23 mouse cellular contexts compared by ENCODE assay signal in genomic region chr4:141178500-141178899, GRCm38 (mm10). TPM values are rescaled to one million over a fixed set of nuclear protein-coding genes. Genes with fewer than 3 reads are reported as not detected.
DNase-seq lines count a peak whose midpoint lies in the region; ATAC-seq and TF ChIP-seq lines count a peak whose summit lies in the region.
"Had no signal": no experiment of that assay in that cellular context is flagged by ENCODE, and none has a peak within 500 bp of the region (broad histone marks: within the 10 kb centered on the region; RNA-seq: fewer than 3 reads in every experiment).

No protein-coding gene starts in this region.

- WGBS in hindbrain, embryonic 13.5 days = 62% methylated on average over 4 of the region's 4 CpGs
- 58% methylated on average over 4 of the region's 4 CpGs for WGBS in hindbrain, embryonic 16.5 days
- WGBS in midbrain, embryonic 13.5 days = 70% methylated on average over 4 of the region's 4 CpGs
- whole genome bisulfite sequencing in midbrain, embryonic 16.5 days = 68% methylated on average over 4 of the region's 4 CpGs
- WGBS in midbrain, postnatal 0 days = 56% methylated on average over 4 of the region's 4 CpGs
- WGBS in heart, embryonic 11.5 days (ENCODE audit: insufficient replicate concordance) = 89% methylated on average over 4 of the region's 4 CpGs
- 87% methylated on average over 4 of the region's 4 CpGs for WGBS in kidney, embryonic 14.5 days

- peak; percentile 79 for DNase-seq in Muller cell, postnatal 12 days (ENCODE audit: inconsistent ontology term)
- no peak for DNase-seq in midbrain, postnatal 0 days (ENCODE audit: low spot score)
- DNase-seq: adrenal gland, adult 8-10 months; cerebellum, adult 2 months; cerebellum, postnatal 25 days; gastrocnemius, postnatal 36 days; heart, postnatal 4 days; kidney, adult 8-10 months; kidney, postnatal 14 days; right cerebral cortex, postnatal 14 days; spleen, adult 18-20 months; thymus, postnatal 14 days had no signal

- H3K9ac ChIP-seq in hindbrain, embryonic 13.5 days = 0 out of 2 replicates have a peak overlapping the region, but pooled peaks have one; percentile 9
- no peak overlapping the region for H3K9ac ChIP-seq in hindbrain, embryonic 16.5 days (ENCODE audit: low read depth, low read length)
- H3K9ac ChIP-seq in midbrain, embryonic 13.5 days (replicated peaks) = no peak overlapping the region
- no peak overlapping the region for H3K9ac ChIP-seq in midbrain, embryonic 16.5 days (ENCODE audit: low read depth, low read length)
- H3K9ac ChIP-seq in midbrain, postnatal 0 days (replicated peaks; ENCODE audit: low read length, poor library complexity, severe bottlenecking) = no peak overlapping the region
- H3K9ac ChIP-seq in heart, embryonic 11.5 days (ENCODE audit: low read depth, low read length) = no peak overlapping the region
- no peak overlapping the region for H3K9ac ChIP-seq in kidney, embryonic 14.5 days (ENCODE audit: low read depth, low read length)
- H3K9ac ChIP-seq: embryonic facial prominence, embryonic 12.5 days; hindbrain, embryonic 15.5 days; intestine, embryonic 15.5 days had no signal

- no peaks in the 10 kb centered on the region for H3K9me3 ChIP-seq in hindbrain, embryonic 13.5 days
- H3K9me3 ChIP-seq in hindbrain, embryonic 16.5 days (ENCODE audit: control insufficient read depth, low read length) = no peaks in the 10 kb centered on the region
- H3K9me3 ChIP-seq in midbrain, embryonic 13.5 days = no peaks in the 10 kb centered on the region
- H3K9me3 ChIP-seq in midbrain, embryonic 16.5 days (replicated peaks; ENCODE audit: control insufficient read depth, low read length, poor library complexity, severe bottlenecking) = no peaks in the 10 kb centered on the region
- no peaks in the 10 kb centered on the region for H3K9me3 ChIP-seq in midbrain, postnatal 0 days (ENCODE audit: low read length)
- H3K9me3 ChIP-seq in heart, embryonic 11.5 days (replicated peaks; ENCODE audit: control insufficient read depth, low read length) = no peaks in the 10 kb centered on the region
- no peaks in the 10 kb centered on the region for H3K9me3 ChIP-seq in kidney, embryonic 14.5 days (ENCODE audit: control insufficient read depth, low read length)
- H3K9me3 ChIP-seq: embryonic facial prominence, embryonic 12.5 days; hindbrain, embryonic 15.5 days; intestine, embryonic 15.5 days; neural tube, embryonic 12.5 days had no signal

- peak overlapping the region; percentile 12; the same call in 1 of the 2 replicates for H3K27ac ChIP-seq in hindbrain, embryonic 13.5 days
- H3K27ac ChIP-seq in hindbrain, embryonic 16.5 days (ENCODE audit: low read depth, low read length) = no peak overlapping the region
- peak overlapping the region; percentile 44; the same call in 1 of the 2 replicates for H3K27ac ChIP-seq in midbrain, embryonic 13.5 days
- H3K27ac ChIP-seq in midbrain, embryonic 16.5 days (ENCODE audit: low read length) = no peak overlapping the region
- peak overlapping the region; percentile 44; the same call in 1 of the 2 replicates for H3K27ac ChIP-seq in midbrain, postnatal 0 days (ENCODE audit: low read depth, low read length)
- no peak overlapping the region for H3K27ac ChIP-seq in heart, embryonic 11.5 days (ENCODE audit: low read depth, low read length)
- H3K27ac ChIP-seq in kidney, embryonic 14.5 days (ENCODE audit: low read depth, low read length) = no peak overlapping the region
- H3K27ac ChIP-seq: intestine, embryonic 15.5 days; neural tube, embryonic 12.5 days had no signal

- H3K36me3 ChIP-seq in hindbrain, embryonic 13.5 days = peaks cover 57% of the 10 kb centered on the region
- H3K36me3 ChIP-seq in hindbrain, embryonic 16.5 days (ENCODE audit: control insufficient read depth, insufficient read depth, low read length) = peaks cover 5% of the 10 kb centered on the region
- H3K36me3 ChIP-seq in midbrain, embryonic 13.5 days = peaks cover 59% of the 10 kb centered on the region
- peaks cover 7% of the 10 kb centered on the region; the same call in 1 of the 2 replicates for H3K36me3 ChIP-seq in midbrain, embryonic 16.5 days (ENCODE audit: control insufficient read depth, insufficient read depth, low read length)
- peaks cover 18% of the 10 kb centered on the region for H3K36me3 ChIP-seq in midbrain, postnatal 0 days (ENCODE audit: insufficient read depth, low read length)
- peaks cover 7% of the 10 kb centered on the region for H3K36me3 ChIP-seq in heart, embryonic 11.5 days (ENCODE audit: control insufficient read depth, insufficient read depth, low read length)
- peaks cover 47% of the 10 kb centered on the region for H3K36me3 ChIP-seq in kidney, embryonic 14.5 days (ENCODE audit: control insufficient read depth, insufficient read depth, low read length)

- H3K4me2 ChIP-seq in hindbrain, embryonic 13.5 days = no peak overlapping the region
- H3K4me2 ChIP-seq in hindbrain, embryonic 16.5 days (ENCODE audit: low read length) = no peak overlapping the region
- H3K4me2 ChIP-seq in midbrain, embryonic 13.5 days (replicated peaks) = no peak overlapping the region
- no peak overlapping the region for H3K4me2 ChIP-seq in midbrain, embryonic 16.5 days (ENCODE audit: low read length)
- H3K4me2 ChIP-seq in midbrain, postnatal 0 days (ENCODE audit: low read depth, low read length, poor library complexity, severe bottlenecking) = no peak overlapping the region
- no peak overlapping the region for H3K4me2 ChIP-seq in heart, embryonic 11.5 days
- H3K4me2 ChIP-seq in kidney, embryonic 14.5 days (replicated peaks; ENCODE audit: low read depth, low read length) = no peak overlapping the region
- H3K4me2 ChIP-seq: embryonic facial prominence, embryonic 12.5 days; hindbrain, embryonic 15.5 days; intestine, embryonic 15.5 days; neural tube, embryonic 12.5 days had no signal

- peaks cover 22% of the 10 kb centered on the region for H3K4me1 ChIP-seq in hindbrain, embryonic 13.5 days (replicated peaks)
- H3K4me1 ChIP-seq in hindbrain, embryonic 16.5 days (ENCODE audit: control insufficient read depth, insufficient read depth, low read depth, low read length) = no peaks in the 10 kb centered on the region; the same call in 1 of the 2 replicates
- peaks cover 15% of the 10 kb centered on the region for H3K4me1 ChIP-seq in midbrain, embryonic 13.5 days (replicated peaks)
- peaks cover 4% of the 10 kb centered on the region; the same call in 1 of the 2 replicates for H3K4me1 ChIP-seq in midbrain, embryonic 16.5 days (ENCODE audit: control insufficient read depth, insufficient read depth, low read length)
- no peaks in the 10 kb centered on the region for H3K4me1 ChIP-seq in midbrain, postnatal 0 days (ENCODE audit: insufficient read depth, low read length)
- H3K4me1 ChIP-seq in heart, embryonic 11.5 days (ENCODE audit: control insufficient read depth, insufficient read depth, low read length) = peaks cover 16% of the 10 kb centered on the region; the same call in 1 of the 2 replicates
- H3K4me1 ChIP-seq in kidney, embryonic 14.5 days (ENCODE audit: control insufficient read depth, insufficient read depth, low read length) = no peaks in the 10 kb centered on the region
- H3K4me1 ChIP-seq: embryonic facial prominence, embryonic 12.5 days; intestine, embryonic 15.5 days had no signal

- no peak for TF ChIP-seq CTCF in midbrain, postnatal 0 days (IDR thresholded peaks at IDR 0.05)

- no peaks in the 10 kb centered on the region for H3K27me3 ChIP-seq in hindbrain, embryonic 13.5 days
- H3K27me3 ChIP-seq in hindbrain, embryonic 16.5 days (replicated peaks; ENCODE audit: control insufficient read depth, insufficient read depth, low read length) = no peaks in the 10 kb centered on the region
- H3K27me3 ChIP-seq in midbrain, embryonic 13.5 days = no peaks in the 10 kb centered on the region
- H3K27me3 ChIP-seq in midbrain, embryonic 16.5 days (ENCODE audit: control insufficient read depth, insufficient read depth, low read depth, low read length) = no peaks in the 10 kb centered on the region
- no peaks in the 10 kb centered on the region for H3K27me3 ChIP-seq in midbrain, postnatal 0 days (ENCODE audit: insufficient read depth, low read length)
- H3K27me3 ChIP-seq in heart, embryonic 11.5 days (ENCODE audit: control insufficient read depth, insufficient read depth, low read length) = no peaks in the 10 kb centered on the region
- H3K27me3 ChIP-seq in kidney, embryonic 14.5 days (ENCODE audit: control insufficient read depth, insufficient read depth, low read length) = no peaks in the 10 kb centered on the region
- H3K27me3 ChIP-seq: embryonic facial prominence, embryonic 12.5 days; hindbrain, embryonic 15.5 days; intestine, embryonic 15.5 days; neural tube, embryonic 12.5 days had no signal

- no peak overlapping the region for H3K4me3 ChIP-seq in hindbrain, embryonic 13.5 days
- H3K4me3 ChIP-seq in hindbrain, embryonic 16.5 days (ENCODE audit: low read length) = no peak overlapping the region
- H3K4me3 ChIP-seq in midbrain, embryonic 13.5 days (replicated peaks) = no peak overlapping the region
- H3K4me3 ChIP-seq in midbrain, embryonic 16.5 days (ENCODE audit: low read depth, low read length) = no peak overlapping the region
- no peak overlapping the region for H3K4me3 ChIP-seq in midbrain, postnatal 0 days (ENCODE audit: low read depth, low read length)
- no peak overlapping the region for H3K4me3 ChIP-seq in heart, embryonic 11.5 days (ENCODE audit: low read depth, low read length)
- no peak overlapping the region for H3K4me3 ChIP-seq in kidney, embryonic 14.5 days (ENCODE audit: low read length)
- H3K4me3 ChIP-seq: embryonic facial prominence, embryonic 12.5 days; hindbrain, embryonic 15.5 days; intestine, embryonic 15.5 days; neural tube, embryonic 12.5 days had no signal

- no peak for ATAC-seq in hindbrain, embryonic 13.5 days (ENCODE audit: low FRiP score)
- no peak for ATAC-seq in hindbrain, embryonic 16.5 days
- no peak for ATAC-seq in midbrain, embryonic 13.5 days
- no peak for ATAC-seq in midbrain, embryonic 16.5 days
- ATAC-seq in midbrain, postnatal 0 days (ENCODE audit: low FRiP score) = no peak
- ATAC-seq in heart, embryonic 11.5 days (replicated peaks; ENCODE audit: insufficient number of reproducible peaks, low FRiP score, low TSS enrichment) = no peak
- ATAC-seq in kidney, embryonic 14.5 days (ENCODE audit: low FRiP score, low TSS enrichment) = no peak
- ATAC-seq: activated CD4-positive, CD25-positive, alpha-beta regulatory T cell, adult 4 months; intestine, embryonic 15.5 days had no signal

RNA-seq across cellular contexts. Expression of gene Fbxo42, which starts 30.8 kb away (rescaled TPM):
- polyA plus RNA-seq in hindbrain, embryonic 13.5 days (2015; fragmentation: Nextera tagmentation; extraction: Ambion mirVana) = 21.9 and 22.3 TPM in 2 replicates
- polyA plus RNA-seq in hindbrain, embryonic 16.5 days (2015; fragmentation: Nextera tagmentation; extraction: Ambion mirVana) = 20.4 and 24.8 TPM in 2 replicates
- 22.9 and 26.3 TPM in 2 replicates for polyA plus RNA-seq in midbrain, embryonic 13.5 days (2015; fragmentation: Nextera tagmentation; extraction: Ambion mirVana)
- 25.5 TPM in 2 replicates for polyA plus RNA-seq in midbrain, embryonic 16.5 days (2015; fragmentation: Nextera tagmentation; extraction: Ambion mirVana)
- total RNA-seq in midbrain, postnatal 0 days (2014; rRNA removed) = 23.6 and 26.6 TPM in 2 replicates
- polyA plus RNA-seq in midbrain, postnatal 0 days (2015; fragmentation: Nextera tagmentation; extraction: Ambion mirVana) = 16.9 and 17.7 TPM in 2 replicates
- polyA plus RNA-seq in heart, embryonic 11.5 days (2014; fragmentation: Nextera tagmentation; extraction: Ambion mirVana) = 18.5 and 19.3 TPM in 2 replicates
- polyA plus RNA-seq in kidney, embryonic 14.5 days (2014; fragmentation: Nextera tagmentation; extraction: Ambion mirVana) = 22.0 and 26.8 TPM in 2 replicates

RNA-seq across cellular contexts. Expression of gene Rsg1, which starts 35.3 kb away (rescaled TPM):
- 8.1 and 8.5 TPM in 2 replicates for polyA plus RNA-seq in hindbrain, embryonic 13.5 days (2015; fragmentation: Nextera tagmentation; extraction: Ambion mirVana)
- 8.4 and 8.9 TPM in 2 replicates for polyA plus RNA-seq in hindbrain, embryonic 16.5 days (2015; fragmentation: Nextera tagmentation; extraction: Ambion mirVana)
- 6.4 and 8.9 TPM in 2 replicates for polyA plus RNA-seq in midbrain, embryonic 13.5 days (2015; fragmentation: Nextera tagmentation; extraction: Ambion mirVana)
- polyA plus RNA-seq in midbrain, embryonic 16.5 days (2015; fragmentation: Nextera tagmentation; extraction: Ambion mirVana) = 7.9 and 10.5 TPM in 2 replicates
- total RNA-seq in midbrain, postnatal 0 days (2014; rRNA removed) = 4.6 and 6.0 TPM in 2 replicates
- polyA plus RNA-seq in midbrain, postnatal 0 days (2015; fragmentation: Nextera tagmentation; extraction: Ambion mirVana) = 5.2 and 5.3 TPM in 2 replicates
- 2.0 and 2.4 TPM in 2 replicates for polyA plus RNA-seq in heart, embryonic 11.5 days (2014; fragmentation: Nextera tagmentation; extraction: Ambion mirVana)
- 3.6 and 5.0 TPM in 2 replicates for polyA plus RNA-seq in kidney, embryonic 14.5 days (2014; fragmentation: Nextera tagmentation; extraction: Ambion mirVana)
- total RNA-seq: gastrocnemius, postnatal 36 days had no signal

RNA-seq across cellular contexts. Expression of gene Szrd1, which starts 38.9 kb away (rescaled TPM):
- polyA plus RNA-seq in hindbrain, embryonic 13.5 days (2015; fragmentation: Nextera tagmentation; extraction: Ambion mirVana) = 28.9 and 29.3 TPM in 2 replicates
- polyA plus RNA-seq in hindbrain, embryonic 16.5 days (2015; fragmentation: Nextera tagmentation; extraction: Ambion mirVana) = 22.4 and 23.9 TPM in 2 replicates
- 26.0 and 30.7 TPM in 2 replicates for polyA plus RNA-seq in midbrain, embryonic 13.5 days (2015; fragmentation: Nextera tagmentation; extraction: Ambion mirVana)
- 24.5 and 25.1 TPM in 2 replicates for polyA plus RNA-seq in midbrain, embryonic 16.5 days (2015; fragmentation: Nextera tagmentation; extraction: Ambion mirVana)
- 58.7 and 64.3 TPM in 2 replicates for total RNA-seq in midbrain, postnatal 0 days (2014; rRNA removed)
- polyA plus RNA-seq in midbrain, postnatal 0 days (2015; fragmentation: Nextera tagmentation; extraction: Ambion mirVana) = 13.5 and 16.2 TPM in 2 replicates
- polyA plus RNA-seq in heart, embryonic 11.5 days (2014; fragmentation: Nextera tagmentation; extraction: Ambion mirVana) = 23.6 and 25.7 TPM in 2 replicates
- 23.3 and 46.4 TPM in 2 replicates for polyA plus RNA-seq in kidney, embryonic 14.5 days (2014; fragmentation: Nextera tagmentation; extraction: Ambion mirVana)

Comparison
In these comparisons a context has a peak if more than half of its experiments do, and no peak if none do; other contexts are left out.
1. H3K27ac ChIP-seq: peak in hindbrain, embryonic 13.5 days (single experiment), midbrain, embryonic 13.5 days (single experiment) and midbrain, postnatal 0 days (single experiment); none in hindbrain, embryonic 16.5 days (single experiment), midbrain, embryonic 16.5 days (single experiment), heart, embryonic 11.5 days (single experiment) and kidney, embryonic 14.5 days (single experiment).